Mouse (Mus musculus): Measurements from ENCODE around the gene Phactr2. TPM values are rescaled to one million over a fixed set of nuclear protein-coding genes. Genes with fewer than 3 reads are reported as not detected.

Gene Phactr2
- total RNA-seq, 1 experiment from 2014 or later = 36.4 TPM

DNA sequence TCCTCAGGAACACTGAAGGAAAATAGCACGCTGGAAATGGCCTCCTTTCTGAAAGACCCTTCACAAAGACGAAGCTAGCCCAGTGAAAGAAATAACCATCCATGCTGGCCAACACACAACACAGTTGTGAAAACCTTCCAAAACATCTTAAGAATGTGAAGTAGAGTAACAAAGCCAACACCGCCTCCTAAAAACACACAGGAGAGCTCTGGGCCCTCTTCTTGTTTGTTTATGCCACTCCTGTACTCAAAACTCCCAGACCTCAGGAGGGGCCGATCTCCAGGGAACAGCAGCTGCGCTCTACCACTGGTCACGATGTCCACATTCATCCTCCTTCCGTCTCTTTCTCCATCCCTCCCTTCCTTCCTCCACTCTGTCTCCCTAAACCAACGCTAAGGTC, 202.5 kb downstream of the Phactr2 start:
- ATAC-seq (replicated peaks in 1 of 2; ENCODE audit: insufficient read depth in 1 of 2, low FRiP score in 2 of 2, low TSS enrichment in 1 of 2, low read depth in 1 of 2, poor library complexity in 2 of 2, severe bottlenecking in 2 of 2) = no peak

DNA sequence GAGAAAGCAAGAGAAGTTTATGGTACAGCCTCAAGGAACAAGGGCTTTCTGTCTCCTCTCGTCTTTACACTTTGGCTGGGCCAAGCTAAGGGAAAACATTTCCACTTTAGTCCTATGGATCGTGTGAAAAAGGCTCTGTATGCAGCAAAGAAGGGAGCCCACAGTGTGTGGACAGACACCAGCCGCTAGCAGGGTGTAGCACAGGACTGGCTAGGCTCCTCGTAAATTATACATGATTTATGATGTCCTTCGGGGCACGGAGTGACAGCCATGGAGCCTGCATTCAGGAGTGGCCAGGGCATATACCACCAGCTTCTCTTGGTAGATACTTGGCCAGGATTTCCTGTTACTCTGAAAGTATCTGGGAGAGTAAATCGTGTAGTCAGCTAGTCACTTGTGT, 203.1 kb downstream of the Phactr2 start:
- ATAC-seq (replicated peaks in 1 of 2; ENCODE audit: insufficient read depth in 1 of 2, low FRiP score in 2 of 2, low TSS enrichment in 1 of 2, low read depth in 1 of 2, poor library complexity in 2 of 2, severe bottlenecking in 2 of 2) = no peak

DNA sequence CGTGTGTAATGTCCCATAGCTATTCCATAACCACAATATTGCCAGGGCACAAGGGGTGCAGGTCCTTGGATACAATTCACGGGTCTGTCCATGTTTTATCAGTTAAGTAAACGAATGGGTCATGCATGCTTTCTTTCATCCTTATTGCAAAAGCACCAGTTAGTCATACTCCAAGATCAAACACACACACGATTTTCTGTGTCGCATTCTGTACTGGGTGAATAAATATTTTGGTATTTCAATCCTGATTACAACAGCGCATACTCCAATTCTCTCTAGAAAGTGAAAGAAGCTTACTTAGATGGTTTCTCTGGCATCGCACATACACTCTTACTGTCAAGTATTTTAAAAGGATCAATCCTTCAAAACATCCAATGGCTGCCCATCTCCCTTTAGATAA, 203.9 kb downstream of the Phactr2 start:
- no peak for ATAC-seq (replicated peaks in 1 of 2; ENCODE audit: insufficient read depth in 1 of 2, low FRiP score in 2 of 2, low TSS enrichment in 1 of 2, low read depth in 1 of 2, poor library complexity in 2 of 2, severe bottlenecking in 2 of 2)

DNA sequence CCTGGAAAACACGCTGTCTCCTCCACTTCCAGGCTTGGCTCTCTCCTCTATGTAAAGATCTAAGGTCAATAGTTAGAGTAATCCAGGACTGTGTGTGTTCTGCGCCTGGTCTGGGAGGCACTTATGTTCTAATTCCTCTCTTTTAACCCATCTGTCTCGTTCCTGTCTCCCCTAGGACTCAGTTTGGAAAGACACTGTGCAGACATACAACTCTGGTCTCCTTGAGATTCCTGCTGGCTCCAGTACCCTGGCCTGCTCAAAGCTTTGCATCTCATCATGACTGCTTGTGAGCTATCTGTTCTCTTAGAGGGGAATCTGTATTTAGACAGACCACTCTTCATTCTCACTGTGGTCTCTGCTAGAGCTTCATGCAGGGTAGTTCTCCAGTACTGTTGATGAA, 215.0 kb downstream of the Phactr2 start:
- ATAC-seq (replicated peaks in 1 of 2; ENCODE audit: insufficient read depth in 1 of 2, low FRiP score in 2 of 2, low TSS enrichment in 1 of 2, low read depth in 1 of 2, poor library complexity in 2 of 2, severe bottlenecking in 2 of 2) = no peak

DNA sequence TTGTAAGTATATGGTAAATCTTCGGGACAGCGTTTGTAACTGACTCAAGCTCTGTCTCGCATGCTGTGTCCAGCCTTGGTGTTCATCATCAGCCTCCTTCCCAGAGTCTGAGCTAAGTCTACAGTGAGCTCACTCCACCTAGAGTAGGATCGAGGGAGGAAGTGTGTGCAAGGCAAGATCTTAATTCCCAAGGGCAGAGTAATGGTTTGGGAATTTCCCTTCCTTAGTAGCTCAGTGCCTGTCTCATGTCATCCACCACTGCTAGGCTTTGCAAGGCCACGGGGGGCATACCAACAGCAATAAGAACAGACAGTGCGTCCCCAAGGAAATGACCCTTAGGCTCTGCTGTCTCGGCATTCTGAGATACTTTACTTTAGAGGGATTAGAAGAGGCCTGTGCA, 218.0 kb downstream of the Phactr2 start:
- ATAC-seq (replicated peaks in 1 of 2; ENCODE audit: insufficient read depth in 1 of 2, low FRiP score in 2 of 2, low TSS enrichment in 1 of 2, low read depth in 1 of 2, poor library complexity in 2 of 2, severe bottlenecking in 2 of 2) = no peak

DNA sequence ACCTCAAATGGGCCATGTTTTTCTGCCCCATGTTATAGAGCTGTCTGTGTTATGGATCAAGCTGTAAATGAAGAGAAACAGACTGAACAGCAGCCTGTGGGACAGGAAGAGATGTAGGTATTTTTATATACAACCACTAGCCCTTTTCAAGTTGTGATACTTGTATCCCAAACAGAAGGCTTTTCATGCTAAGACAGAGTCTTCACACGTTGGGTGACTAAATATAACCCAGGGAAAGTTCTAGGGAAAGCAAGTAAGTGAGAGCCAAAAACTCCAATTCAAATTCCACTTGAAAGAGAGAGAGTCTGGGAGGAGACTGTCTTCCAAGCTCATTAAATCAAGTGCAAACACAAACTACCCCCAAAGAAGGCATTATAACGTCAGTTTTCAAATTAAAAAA, 223.9 kb downstream of the Phactr2 start:
- ATAC-seq (replicated peaks in 1 of 2; ENCODE audit: insufficient read depth in 1 of 2, low FRiP score in 2 of 2, low TSS enrichment in 1 of 2, low read depth in 1 of 2, poor library complexity in 2 of 2, severe bottlenecking in 2 of 2) = no peak

DNA sequence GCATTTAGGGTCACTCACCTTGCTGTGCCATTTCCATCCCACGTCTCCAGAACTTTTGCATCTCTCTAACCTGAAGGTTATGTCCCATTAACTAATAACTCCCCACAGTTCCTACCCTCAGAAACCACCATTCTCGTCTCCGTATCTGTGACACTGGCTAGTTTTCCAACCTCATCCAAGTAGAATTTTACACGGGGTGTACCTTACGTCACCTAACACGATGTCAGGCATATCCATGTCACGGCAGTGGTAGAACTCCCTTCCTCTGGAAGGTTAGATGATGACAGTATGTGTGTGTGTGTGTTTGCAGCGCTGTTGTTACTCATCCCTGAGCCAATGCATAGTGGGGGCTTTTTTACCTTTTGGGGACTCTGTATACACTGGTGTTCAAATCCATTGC, 225.1 kb downstream of the Phactr2 start:
- ATAC-seq (replicated peaks in 1 of 2; ENCODE audit: insufficient read depth in 1 of 2, low FRiP score in 2 of 2, low TSS enrichment in 1 of 2, low read depth in 1 of 2, poor library complexity in 2 of 2, severe bottlenecking in 2 of 2) = no peak

DNA sequence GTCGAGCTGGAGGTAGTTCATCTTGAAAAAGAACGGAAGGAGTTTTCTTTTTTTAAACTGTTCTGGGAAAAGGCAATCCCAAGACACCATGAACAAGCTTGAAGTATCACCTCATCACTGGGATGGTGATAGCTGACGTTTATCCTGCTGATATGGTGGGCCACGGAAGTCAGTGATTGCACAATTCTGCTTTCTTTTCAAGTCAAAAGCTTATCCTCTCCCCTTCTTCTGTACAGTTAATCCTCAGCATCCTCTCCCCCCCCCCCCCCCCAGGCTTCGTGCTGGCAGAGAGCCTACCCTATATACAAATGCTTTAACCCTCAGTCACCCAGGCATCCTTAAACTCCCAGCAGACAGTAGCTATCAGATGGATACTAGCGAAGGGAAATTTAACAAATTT, 228.5 kb downstream of the Phactr2 start:
- no peak for ATAC-seq (replicated peaks in 1 of 2; ENCODE audit: insufficient read depth in 1 of 2, low FRiP score in 2 of 2, low TSS enrichment in 1 of 2, low read depth in 1 of 2, poor library complexity in 2 of 2, severe bottlenecking in 2 of 2)

DNA sequence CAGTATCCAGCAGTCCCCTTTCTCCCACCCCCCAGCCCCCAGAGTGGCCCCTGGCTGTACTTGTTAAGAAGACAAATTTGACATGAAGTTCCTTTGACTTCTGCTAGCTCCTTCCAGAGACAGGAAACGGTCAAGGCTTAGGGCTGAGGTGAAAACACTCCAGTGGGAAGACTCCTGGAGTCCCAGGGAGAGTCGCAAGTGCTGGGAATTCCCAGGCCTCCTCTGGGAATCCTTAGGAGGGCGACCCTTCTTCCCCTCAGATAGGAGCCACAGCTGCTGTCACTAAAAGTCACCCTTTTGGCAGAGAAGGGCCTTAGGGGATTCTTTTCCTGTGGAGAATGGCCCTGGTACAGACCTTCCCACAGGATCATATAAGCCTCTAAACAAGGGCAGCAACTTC, 230.0 kb downstream of the Phactr2 start:
- no peak for ATAC-seq (replicated peaks in 1 of 2; ENCODE audit: insufficient read depth in 1 of 2, low FRiP score in 2 of 2, low TSS enrichment in 1 of 2, low read depth in 1 of 2, poor library complexity in 2 of 2, severe bottlenecking in 2 of 2)

DNA sequence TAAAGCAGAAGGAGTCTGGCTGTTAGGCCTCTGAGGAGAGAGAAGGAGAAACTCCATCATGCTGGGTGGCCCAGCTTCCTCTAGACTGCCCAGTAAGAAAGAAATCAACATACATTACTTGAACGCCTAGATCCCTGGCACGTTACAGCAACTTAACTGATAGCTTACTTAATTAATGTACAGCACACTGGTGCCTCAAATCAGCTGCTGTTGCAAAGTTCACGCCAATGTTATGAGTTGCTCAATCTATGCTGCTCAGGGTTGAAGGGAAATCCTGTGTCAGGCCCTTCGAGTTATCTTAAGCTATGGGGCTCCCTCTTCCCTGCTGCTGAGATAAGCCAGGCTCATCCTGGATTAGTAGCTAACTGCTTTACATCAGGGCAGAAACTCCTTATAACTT, 233.8 kb downstream of the Phactr2 start:
- no peak for ATAC-seq (replicated peaks in 1 of 2; ENCODE audit: insufficient read depth in 1 of 2, low FRiP score in 2 of 2, low TSS enrichment in 1 of 2, low read depth in 1 of 2, poor library complexity in 2 of 2, severe bottlenecking in 2 of 2)

DNA sequence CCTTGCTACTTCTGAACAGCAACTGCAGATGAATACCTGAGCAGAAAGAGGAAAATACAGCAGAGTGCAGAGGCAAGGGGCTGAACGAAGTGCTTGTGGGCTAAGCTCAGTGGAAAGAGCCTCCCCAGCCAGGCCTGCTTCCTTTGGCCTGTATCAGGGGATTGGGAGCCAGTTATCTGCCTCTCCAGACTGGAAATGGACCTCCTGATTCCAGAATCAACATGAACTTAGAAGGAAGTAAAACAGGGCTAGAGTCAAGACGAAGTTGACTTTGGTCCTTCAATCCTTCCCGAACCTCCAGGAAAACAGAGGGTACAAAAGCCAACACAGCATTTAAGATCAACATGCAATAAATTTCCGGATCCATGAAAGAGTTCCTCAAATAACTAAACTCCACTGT, 236.0 kb downstream of the Phactr2 start:
- ATAC-seq (replicated peaks in 1 of 2; ENCODE audit: insufficient read depth in 1 of 2, low FRiP score in 2 of 2, low TSS enrichment in 1 of 2, low read depth in 1 of 2, poor library complexity in 2 of 2, severe bottlenecking in 2 of 2) = no peak

DNA sequence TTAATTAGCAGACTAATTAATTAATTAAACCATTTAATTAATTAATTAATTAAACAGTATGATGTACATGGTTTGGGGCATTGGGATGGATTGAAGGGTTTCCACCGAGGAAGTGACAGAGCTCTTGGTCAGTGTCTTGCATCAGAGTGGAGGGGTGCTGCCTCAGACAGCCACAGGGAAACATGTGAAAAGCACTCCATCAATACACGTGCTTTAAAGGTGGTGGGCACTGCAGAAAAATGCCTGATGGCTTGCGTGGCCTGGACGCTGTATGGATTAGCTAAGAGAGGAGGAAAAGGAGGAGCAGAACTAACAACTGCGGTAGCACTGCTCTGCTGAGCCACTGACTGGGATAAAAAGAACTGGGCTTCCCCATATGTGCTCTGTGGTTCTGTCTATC, 237.3 kb downstream of the Phactr2 start:
- ATAC-seq (replicated peaks in 1 of 2; ENCODE audit: insufficient read depth in 1 of 2, low FRiP score in 2 of 2, low TSS enrichment in 1 of 2, low read depth in 1 of 2, poor library complexity in 2 of 2, severe bottlenecking in 2 of 2) = no peak

DNA sequence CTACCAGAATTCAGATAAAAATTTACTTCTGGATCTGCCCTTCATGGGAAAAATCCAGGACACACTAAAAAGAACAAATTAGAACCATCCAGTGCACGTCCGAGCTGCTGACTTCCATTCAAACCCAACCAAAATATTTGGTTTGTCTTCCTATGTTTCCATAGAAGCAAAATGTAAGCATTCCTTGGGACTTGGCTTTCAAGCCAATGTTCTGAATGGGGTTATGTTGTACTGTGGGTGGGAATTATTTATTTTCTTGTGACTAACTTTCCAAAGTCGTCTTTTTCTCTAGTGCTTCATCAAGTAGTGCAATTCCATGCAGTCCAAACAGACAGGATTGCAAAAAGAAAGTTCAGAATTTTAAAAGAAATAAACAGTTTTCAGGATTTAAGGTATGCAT, 239.7 kb downstream of the Phactr2 start:
- no peak for ATAC-seq (replicated peaks in 1 of 2; ENCODE audit: insufficient read depth in 1 of 2, low FRiP score in 2 of 2, low TSS enrichment in 1 of 2, low read depth in 1 of 2, poor library complexity in 2 of 2, severe bottlenecking in 2 of 2)

DNA sequence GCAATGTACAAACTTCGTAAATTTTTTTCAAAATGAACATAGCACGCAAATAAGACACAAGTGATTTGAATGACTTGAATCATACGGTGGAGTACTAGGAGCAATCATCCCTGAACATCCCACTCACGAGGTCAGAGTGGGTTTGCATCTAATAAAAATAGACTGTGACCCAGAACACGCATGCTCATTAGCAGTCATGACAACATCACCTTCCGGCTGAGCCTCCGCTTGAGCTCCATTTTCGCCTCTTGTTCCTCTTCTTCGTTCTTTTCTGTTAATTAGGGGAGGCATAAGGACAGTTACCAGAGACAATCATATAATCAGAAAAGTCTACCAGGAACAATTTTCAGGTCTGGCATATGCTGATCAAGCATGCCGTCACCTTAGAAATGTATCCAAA, 240.3 kb downstream of the Phactr2 start:
- no peak for ATAC-seq (replicated peaks in 1 of 2; ENCODE audit: insufficient read depth in 1 of 2, low FRiP score in 2 of 2, low TSS enrichment in 1 of 2, low read depth in 1 of 2, poor library complexity in 2 of 2, severe bottlenecking in 2 of 2)

DNA sequence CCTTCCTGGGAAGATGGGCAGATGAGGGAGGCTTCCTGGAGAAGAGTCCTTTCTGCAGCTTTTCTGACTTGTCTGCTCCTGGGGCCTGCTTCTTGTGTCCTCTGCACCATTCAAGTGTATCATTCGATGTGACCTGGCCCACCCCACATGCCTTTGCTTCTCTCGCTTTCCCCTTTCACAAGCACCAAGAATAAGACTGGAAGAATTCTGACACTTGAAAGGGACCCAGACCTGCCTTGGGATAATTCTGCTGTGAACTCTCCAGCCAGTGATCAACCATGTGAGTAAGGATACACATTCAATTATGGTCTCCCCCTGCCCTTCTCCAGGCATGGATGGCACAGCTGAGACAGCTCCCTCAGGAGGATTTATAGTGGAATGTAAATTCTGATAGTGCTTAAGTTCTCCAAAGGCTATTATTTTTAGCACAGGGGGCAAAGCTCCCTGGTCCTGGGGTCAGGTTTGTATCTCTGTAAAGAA, 241.0 kb downstream of the Phactr2 start:
- no peak for ATAC-seq (replicated peaks in 1 of 2; ENCODE audit: insufficient read depth in 1 of 2, low FRiP score in 2 of 2, low TSS enrichment in 1 of 2, low read depth in 1 of 2, poor library complexity in 2 of 2, severe bottlenecking in 2 of 2)

DNA sequence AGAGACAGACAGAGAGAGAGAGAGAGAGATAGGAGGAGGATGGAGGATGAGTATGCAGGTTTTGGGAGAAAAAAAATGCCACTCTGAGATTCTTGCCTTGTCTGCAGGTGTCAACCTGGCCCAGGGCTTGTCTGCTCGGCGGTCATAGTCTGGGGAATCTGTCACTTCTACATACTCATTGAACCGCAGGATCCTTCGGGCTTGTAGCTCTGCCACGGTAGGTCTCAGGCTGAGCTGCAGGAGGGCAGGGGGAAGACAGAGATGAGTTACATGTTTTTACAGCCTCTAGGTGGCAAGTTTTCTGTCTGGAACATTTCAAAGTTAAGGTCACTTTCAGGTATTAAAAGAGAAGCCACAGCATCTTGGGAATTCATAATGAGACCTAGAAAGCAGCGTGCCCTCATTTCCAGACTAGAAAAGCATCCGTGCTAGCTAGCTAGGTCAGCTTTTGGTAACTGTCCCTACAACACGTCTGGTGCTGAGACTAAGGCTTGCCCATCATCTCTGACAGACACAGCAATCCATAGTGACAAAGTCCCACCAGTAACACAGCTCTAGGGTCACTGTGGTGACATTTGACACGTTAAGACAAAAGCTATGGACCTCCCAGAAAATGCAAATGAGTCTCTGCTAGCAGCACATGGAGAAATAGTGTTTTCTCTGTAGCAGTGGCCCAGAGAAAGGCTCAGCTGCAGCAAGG, 241.6 kb downstream of the Phactr2 start:
- ATAC-seq (replicated peaks in 1 of 2; ENCODE audit: insufficient read depth in 1 of 2, low FRiP score in 2 of 2, low TSS enrichment in 1 of 2, low read depth in 1 of 2, poor library complexity in 2 of 2, severe bottlenecking in 2 of 2) = no peak

DNA sequence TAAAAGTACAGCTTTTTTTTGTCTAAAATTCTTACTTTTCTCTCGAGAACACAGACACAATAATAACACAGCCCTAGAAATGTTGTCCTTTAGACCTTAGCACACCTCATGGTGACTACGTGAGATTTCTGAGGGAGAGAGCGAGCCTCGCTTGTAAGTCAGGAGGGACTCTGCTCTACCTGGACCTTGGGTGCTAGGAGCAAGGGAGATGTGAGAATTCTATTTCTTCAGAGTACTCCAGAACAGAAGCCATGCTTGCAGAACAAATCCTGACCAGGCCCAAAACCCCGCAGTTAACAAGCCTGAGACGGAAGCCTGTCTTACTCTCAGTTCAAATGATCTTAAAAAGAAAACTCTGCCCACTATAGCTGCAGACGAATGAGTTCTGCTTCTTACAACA, 243.5 kb downstream of the Phactr2 start:
- ATAC-seq (replicated peaks in 1 of 2; ENCODE audit: insufficient read depth in 1 of 2, low FRiP score in 2 of 2, low TSS enrichment in 1 of 2, low read depth in 1 of 2, poor library complexity in 2 of 2, severe bottlenecking in 2 of 2) = no peak

DNA sequence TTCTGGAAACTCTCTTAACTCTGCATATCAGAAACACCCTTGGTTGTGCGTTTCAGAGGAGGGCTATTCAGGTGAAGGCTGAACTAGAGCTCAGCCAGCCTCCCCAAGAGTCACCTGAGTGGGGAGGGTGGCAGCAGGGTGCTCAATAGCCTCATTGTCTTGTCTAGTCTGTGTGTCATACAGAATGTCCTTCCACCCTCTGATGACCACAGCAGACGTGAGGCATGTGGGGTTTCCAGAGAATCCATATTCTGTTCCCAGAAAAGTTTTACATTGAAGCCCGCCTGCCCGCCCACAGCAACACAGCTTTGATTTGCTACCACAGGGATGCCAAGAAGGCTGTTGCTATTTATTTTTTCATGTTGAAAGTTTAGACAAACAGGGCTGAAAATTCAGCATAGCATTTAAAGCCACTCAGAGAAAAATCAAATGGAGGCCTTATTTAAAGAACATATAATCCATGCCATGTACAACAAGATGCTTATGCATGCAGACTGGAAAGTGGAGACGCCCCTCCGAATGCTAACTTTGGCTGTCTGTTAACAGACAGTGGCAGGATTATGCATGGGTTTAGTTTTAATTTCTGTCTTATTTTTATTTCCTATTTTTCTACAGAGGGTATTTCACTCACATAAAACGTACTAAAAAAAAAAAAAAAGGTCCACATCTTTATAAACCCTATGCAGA, 248.7 kb downstream of the Phactr2 start:
- no peak for ATAC-seq (replicated peaks in 1 of 2; ENCODE audit: insufficient read depth in 1 of 2, low FRiP score in 2 of 2, low TSS enrichment in 1 of 2, low read depth in 1 of 2, poor library complexity in 2 of 2, severe bottlenecking in 2 of 2)

DNA sequence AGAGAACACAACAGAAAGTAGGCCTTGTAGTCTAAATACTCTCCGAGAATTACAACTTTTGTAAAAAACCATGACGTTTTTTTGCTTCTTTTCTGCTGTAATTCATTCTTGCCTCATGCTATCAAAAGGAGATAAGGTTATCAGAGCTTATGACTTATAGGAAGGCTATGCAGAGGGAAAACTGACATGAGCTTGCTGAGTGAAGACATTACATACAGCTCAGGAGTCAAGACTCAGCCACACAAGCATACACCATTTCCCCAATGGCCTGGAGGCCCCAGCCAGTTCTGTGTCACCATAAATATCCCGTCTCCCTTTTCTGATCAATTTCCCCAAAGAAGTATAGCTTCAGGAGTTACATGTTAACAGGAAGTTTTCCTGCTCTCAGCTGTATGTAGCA, 252.1 kb downstream of the Phactr2 start:
- ATAC-seq (replicated peaks in 1 of 2; ENCODE audit: insufficient read depth in 1 of 2, low FRiP score in 2 of 2, low TSS enrichment in 1 of 2, low read depth in 1 of 2, poor library complexity in 2 of 2, severe bottlenecking in 2 of 2) = no peak
